Mouse (Mus musculus): ENCODE results near the gene Tmigd3. TPM values are rescaled to one million over a fixed set of nuclear protein-coding genes. Genes with fewer than 3 reads are reported as not detected.
A peak's percentile ranks its signal among the peaks of the same experiment; 100 is the strongest.

Tmigd3 gene
- polyA plus RNA-seq, 1 experiment: not detected

GRCm38 (mm10) chr3:105935033-105935432 is 64.3 kb downstream of the Tmigd3 start:
- WGBS: 86% methylated on average over 5 of the region's 5 CpGs
- Histone ChIP-seq H3K27ac (ENCODE audit: control insufficient read depth, insufficient read depth, low read depth, low read length, poor library complexity) (no peak overlapping the region), H3K4me3 (replicated peaks; ENCODE audit: control insufficient read depth, low read depth, low read length) (no peak overlapping the region), H3K4me1 (ENCODE audit: control insufficient read depth, insufficient read depth, low read length) (no peaks in the 10 kb centered on the region; the same call in 1 of the 2 replicates)
- TF ChIP-seq POLR2A (IDR thresholded peaks at IDR 0.05; ENCODE audit: borderline replicate concordance, control insufficient read depth, low read depth, low read length) (no peak), CTCF (IDR thresholded peaks at IDR 0.05; ENCODE audit: control insufficient read depth, insufficient read depth, low read length) (no peak)

DNA sequence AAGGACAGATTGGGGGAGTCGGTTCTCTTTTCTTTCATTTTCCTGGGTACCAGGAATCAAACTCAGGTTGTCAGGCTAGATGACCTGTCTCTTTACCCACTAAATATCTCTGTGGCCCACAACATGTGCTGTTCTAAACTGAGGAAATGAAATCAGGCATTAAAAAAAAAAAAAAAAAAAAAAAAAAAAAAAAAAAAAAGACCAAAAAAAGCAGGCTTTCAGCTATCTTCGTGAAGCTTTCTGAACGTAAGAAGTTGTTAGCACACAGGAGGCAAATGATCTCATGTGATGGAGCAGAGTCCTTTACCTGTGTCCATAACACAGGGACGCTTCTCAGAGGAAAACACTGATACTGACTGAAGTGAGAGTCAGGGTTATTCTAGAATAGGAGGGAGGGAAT is 65.4 kb downstream of the Tmigd3 start:
- no peak overlapping the region for H3K4me3 ChIP-seq (replicated peaks; ENCODE audit: control insufficient read depth, low read depth, low read length)
- no peaks in the 10 kb centered on the region; the same call in 1 of the 2 replicates for H3K4me1 ChIP-seq (ENCODE audit: control insufficient read depth, insufficient read depth, low read length)
- WGBS: 71% methylated on average over 4 of the region's 4 CpGs
- no peak for TF ChIP-seq POLR2A (IDR thresholded peaks at IDR 0.05; ENCODE audit: borderline replicate concordance, control insufficient read depth, low read depth, low read length)
- TF ChIP-seq CTCF (IDR thresholded peaks at IDR 0.05; ENCODE audit: control insufficient read depth, insufficient read depth, low read length): no peak
- H3K27ac ChIP-seq (ENCODE audit: control insufficient read depth, insufficient read depth, low read depth, low read length, poor library complexity): no peak overlapping the region

GRCm38 (mm10) chr3:105951348-105951747 is 80.6 kb downstream of the Tmigd3 start:
- TF ChIP-seq CTCF (IDR thresholded peaks at IDR 0.05; ENCODE audit: control insufficient read depth, insufficient read depth, low read length) (no peak), POLR2A (IDR thresholded peaks at IDR 0.05; ENCODE audit: borderline replicate concordance, control insufficient read depth, low read depth, low read length) (no peak)
- H3K4me1 ChIP-seq (ENCODE audit: control insufficient read depth, insufficient read depth, low read length): no peaks in the 10 kb centered on the region
- 84% methylated on average over 7 of the region's 7 CpGs for WGBS

GRCm38 (mm10) chr3:105957235-105957634 is 86.5 kb downstream of the Tmigd3 start:
- Histone ChIP-seq H3K4me3 (replicated peaks; ENCODE audit: control insufficient read depth, low read depth, low read length) (no peak overlapping the region), H3K27ac (ENCODE audit: control insufficient read depth, insufficient read depth, low read depth, low read length, poor library complexity) (no peak overlapping the region), H3K4me1 (ENCODE audit: control insufficient read depth, insufficient read depth, low read length) (no peaks in the 10 kb centered on the region)
- WGBS: 83% methylated on average over 1 of the region's 1 CpGs
- TF ChIP-seq POLR2A (IDR thresholded peaks at IDR 0.05; ENCODE audit: borderline replicate concordance, control insufficient read depth, low read depth, low read length) (no peak), CTCF (IDR thresholded peaks at IDR 0.05; ENCODE audit: control insufficient read depth, insufficient read depth, low read length) (no peak)

More at GRCm38 (mm10) chr3:105951348-105951747, 80.6 kb downstream of the Tmigd3 start:
- Histone ChIP-seq H3K27ac (ENCODE audit: control insufficient read depth, insufficient read depth, low read depth, low read length, poor library complexity) (no peak overlapping the region), H3K4me3 (replicated peaks; ENCODE audit: control insufficient read depth, low read depth, low read length) (no peak overlapping the region)

DNA sequence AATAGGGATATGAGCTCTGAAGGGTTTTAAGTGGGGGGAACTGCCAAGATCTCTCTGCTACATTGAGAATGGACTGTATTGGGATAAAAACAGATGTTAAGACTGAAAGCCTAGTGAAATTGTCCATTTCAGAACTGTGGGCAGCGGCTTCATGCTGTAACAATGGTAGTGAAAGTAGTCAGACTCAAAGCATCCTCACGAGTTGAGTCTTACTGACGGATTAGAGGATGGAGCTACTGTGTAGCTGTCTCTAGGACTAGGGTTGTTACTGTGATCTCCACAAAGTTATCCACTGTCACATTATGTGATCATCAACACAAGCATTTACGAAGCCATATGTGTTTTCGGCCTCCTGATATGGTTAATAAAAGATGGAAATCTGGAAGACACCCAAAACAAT is 87.5 kb downstream of the Tmigd3 start:
- Histone ChIP-seq H3K4me3 (replicated peaks; ENCODE audit: control insufficient read depth, low read depth, low read length) (peak overlapping the region; percentile 92), H3K4me1 (ENCODE audit: control insufficient read depth, insufficient read depth, low read length) (no peaks in the 10 kb centered on the region), H3K27ac (ENCODE audit: control insufficient read depth, insufficient read depth, low read depth, low read length, poor library complexity) (no peak overlapping the region)
- TF ChIP-seq CTCF (IDR thresholded peaks at IDR 0.05; ENCODE audit: control insufficient read depth, insufficient read depth, low read length) (no peak), POLR2A (IDR thresholded peaks at IDR 0.05; ENCODE audit: borderline replicate concordance, control insufficient read depth, low read depth, low read length) (no peak)
- 46% methylated on average over 5 of the region's 5 CpGs for WGBS

DNA sequence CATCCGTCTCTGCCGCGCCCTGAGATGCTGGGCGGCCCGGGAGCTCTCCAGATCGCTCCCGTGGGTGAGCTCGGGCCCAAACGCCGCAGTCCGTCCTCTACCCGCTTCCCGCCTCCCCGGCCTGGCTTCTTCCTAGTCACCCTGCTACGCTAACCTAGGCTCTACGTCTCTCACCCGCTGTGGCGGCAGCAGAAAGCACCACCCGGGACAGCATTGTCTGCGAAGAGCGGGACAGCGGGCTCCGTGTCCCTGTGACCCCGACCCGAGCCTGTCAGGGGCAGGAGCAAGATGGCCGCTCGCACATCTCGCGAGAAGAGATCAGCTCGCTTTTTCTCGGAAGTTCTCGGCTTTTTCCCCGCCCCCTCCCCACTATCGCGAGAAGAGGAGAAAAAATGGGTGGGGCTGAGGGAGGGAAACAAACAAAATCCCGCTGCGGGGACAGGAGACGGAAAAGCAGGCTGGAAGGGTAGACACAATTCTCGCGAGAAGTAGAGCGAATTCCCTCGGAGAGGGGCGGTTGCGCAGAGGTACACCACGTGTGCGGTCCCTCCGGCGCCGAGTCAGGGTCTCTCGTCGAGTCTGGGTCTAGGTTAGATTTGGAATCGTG is 88.4 kb downstream of the Tmigd3 start, which contains the start of gene Wdr77:
Gene Wdr77 (plus strand): TSS at position 396 of the 607 bp plus-strand sequence.
- H3K4me1 ChIP-seq (ENCODE audit: control insufficient read depth, insufficient read depth, low read length): no peaks in the 10 kb centered on the region
- WGBS: under 1% methylated on average over 52 of the region's 52 CpGs
- peak within 1 kb of the TSS; percentile 91 for H3K27ac ChIP-seq (ENCODE audit: control insufficient read depth, insufficient read depth, low read depth, low read length, poor library complexity)
- TF ChIP-seq POLR2A (IDR thresholded peaks at IDR 0.05; ENCODE audit: borderline replicate concordance, control insufficient read depth, low read depth, low read length) (peak; percentile 96), CTCF (IDR thresholded peaks at IDR 0.05; ENCODE audit: control insufficient read depth, insufficient read depth, low read length) (no peak)
- peak within 1 kb of the TSS; percentile 92 for H3K4me3 ChIP-seq (replicated peaks; ENCODE audit: control insufficient read depth, low read depth, low read length)

DNA sequence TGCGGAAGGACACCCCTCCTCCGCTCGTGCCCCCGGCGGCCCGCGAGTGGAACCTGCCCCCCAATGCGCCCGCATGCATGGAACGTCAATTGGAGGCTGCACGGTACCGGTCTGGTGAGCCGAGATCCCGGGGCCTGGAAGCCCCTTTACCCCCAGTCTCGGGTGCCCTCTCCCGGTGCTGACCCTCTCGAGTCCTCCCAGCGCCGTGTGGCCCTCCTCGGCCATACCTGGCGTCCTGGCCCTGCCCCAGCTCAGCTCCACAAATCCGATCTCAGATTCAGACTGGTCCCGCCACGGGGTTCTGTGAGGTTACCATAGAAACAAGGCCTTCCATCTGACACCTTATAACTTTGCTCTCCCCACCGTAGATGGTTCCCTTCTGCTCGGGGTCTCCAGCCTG is 88.9 kb downstream of the Tmigd3 start:
- peak overlapping the region; percentile 55 for H3K27ac ChIP-seq (ENCODE audit: control insufficient read depth, insufficient read depth, low read depth, low read length, poor library complexity)
- no peak for TF ChIP-seq POLR2A (IDR thresholded peaks at IDR 0.05; ENCODE audit: borderline replicate concordance, control insufficient read depth, low read depth, low read length)
- no peak for TF ChIP-seq CTCF (IDR thresholded peaks at IDR 0.05; ENCODE audit: control insufficient read depth, insufficient read depth, low read length)
- H3K4me1 ChIP-seq (ENCODE audit: control insufficient read depth, insufficient read depth, low read length): no peaks in the 10 kb centered on the region
- peak overlapping the region; percentile 92 for H3K4me3 ChIP-seq (replicated peaks; ENCODE audit: control insufficient read depth, low read depth, low read length)
- 1% methylated on average over 26 of the region's 26 CpGs for WGBS

DNA sequence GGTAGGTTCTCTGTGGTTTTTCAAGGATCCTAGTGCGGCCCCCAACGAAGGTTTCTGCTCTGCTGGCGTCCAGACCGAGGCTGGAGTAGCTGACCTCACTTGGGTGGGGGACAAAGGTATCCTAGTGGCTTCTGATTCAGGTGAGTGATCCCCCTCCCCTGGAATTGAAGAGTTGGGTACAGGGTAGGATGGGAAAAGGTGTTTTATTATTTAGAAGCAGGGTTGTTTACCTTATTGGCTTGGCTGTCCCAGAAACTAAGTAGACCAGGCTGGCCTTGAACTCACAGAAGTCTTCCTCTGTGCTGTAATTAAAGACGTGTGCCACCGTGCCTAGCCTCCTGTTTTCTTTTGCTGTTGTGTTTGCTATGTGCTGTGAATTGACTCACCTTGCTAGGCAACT is 89.3 kb downstream of the Tmigd3 start, which contains the start of gene Atp5f1:
Gene Atp5f1 (minus strand): TSS at position 101 of the 400 bp plus-strand sequence.
- TF ChIP-seq POLR2A (IDR thresholded peaks at IDR 0.05; ENCODE audit: borderline replicate concordance, control insufficient read depth, low read depth, low read length) (no peak), CTCF (IDR thresholded peaks at IDR 0.05; ENCODE audit: control insufficient read depth, insufficient read depth, low read length) (no peak)

More for the DNA sequence above, 89.3 kb downstream of the Tmigd3 start, which contains the start of gene Atp5f1:
- peak within 1 kb of the TSS; percentile 91 for H3K27ac ChIP-seq (ENCODE audit: control insufficient read depth, insufficient read depth, low read depth, low read length, poor library complexity)
- peak within 1 kb of the TSS; percentile 92 for H3K4me3 ChIP-seq (replicated peaks; ENCODE audit: control insufficient read depth, low read depth, low read length)
- H3K4me1 ChIP-seq (ENCODE audit: control insufficient read depth, insufficient read depth, low read length): no peaks in the 10 kb centered on the region
- 13% methylated on average over 6 of the region's 6 CpGs for WGBS
